Mouse (Mus musculus) right cerebral cortex, adult 2 months (tissue): ENCODE measurements around the gene Nup93.

Experiments
- DNase-seq, 2 experiments: peaks; one replicate each; pipeline ENCODE4 v3.0.0; 2021 to 2022; ENCODE audit warnings: low spot score in 2 of 2

Gene Nup93

DNA sequence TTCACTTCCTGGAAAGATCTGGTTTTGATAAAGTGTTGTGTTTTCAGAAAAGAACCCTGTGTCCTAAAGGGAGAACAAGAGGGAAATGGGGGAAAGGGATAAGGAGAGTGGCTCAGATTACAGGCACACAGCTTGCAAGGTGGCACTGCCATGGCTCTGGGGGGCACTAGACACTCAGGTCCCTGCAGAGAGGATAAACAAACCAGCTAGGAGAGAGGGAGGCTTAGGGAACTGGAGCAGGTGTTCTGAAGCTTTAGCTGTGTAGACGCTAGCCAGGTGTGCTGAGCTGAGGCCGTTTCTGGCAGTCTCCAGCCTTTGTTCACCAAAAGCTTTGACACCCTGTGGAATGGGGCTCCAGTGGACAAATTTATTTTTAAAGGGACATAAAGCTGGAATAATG lies 99.7 kb downstream of the Nup93 start:
- no peak for DNase-seq

DNA sequence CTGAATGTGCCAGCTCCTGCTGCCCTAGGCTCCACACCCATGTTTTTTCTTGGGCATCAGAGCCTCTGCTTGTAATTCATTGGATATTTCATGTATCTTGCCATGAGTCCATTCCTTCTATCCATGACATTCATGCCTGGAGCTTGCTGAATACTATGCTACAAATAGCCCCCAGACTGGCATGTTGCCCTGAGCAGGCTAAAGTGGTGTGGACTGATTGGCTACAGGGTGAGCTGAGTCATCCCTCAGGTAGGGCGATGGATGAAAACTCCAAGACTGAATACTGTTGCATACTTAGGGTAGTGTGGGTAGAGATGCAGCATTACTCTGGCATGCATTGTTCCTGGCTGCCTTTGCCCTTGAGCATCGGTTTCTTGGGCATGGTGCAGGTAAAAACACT lies 102.9 kb downstream of the Nup93 start:
- DNase-seq = no peak

DNA sequence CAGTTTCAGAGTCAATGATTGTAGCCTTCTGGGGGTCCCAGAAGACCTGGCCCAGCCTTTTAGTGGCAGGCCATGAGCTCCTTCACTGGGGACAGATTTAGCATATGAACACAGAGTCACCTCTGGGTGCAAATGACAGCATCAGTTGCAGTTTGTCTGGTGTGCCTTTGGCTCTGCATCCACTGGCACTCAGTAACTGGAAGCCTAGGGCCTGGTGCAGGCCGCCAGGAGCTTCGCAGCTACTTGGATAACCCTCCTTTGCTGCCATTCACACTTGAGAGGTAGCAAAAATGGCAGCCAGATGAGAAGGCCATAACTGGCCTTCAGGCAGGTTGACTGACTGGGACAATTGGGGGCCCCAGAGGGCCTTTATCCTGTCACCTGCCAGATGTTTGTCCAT lies 103.3 kb downstream of the Nup93 start:
- no peak for DNase-seq

DNA sequence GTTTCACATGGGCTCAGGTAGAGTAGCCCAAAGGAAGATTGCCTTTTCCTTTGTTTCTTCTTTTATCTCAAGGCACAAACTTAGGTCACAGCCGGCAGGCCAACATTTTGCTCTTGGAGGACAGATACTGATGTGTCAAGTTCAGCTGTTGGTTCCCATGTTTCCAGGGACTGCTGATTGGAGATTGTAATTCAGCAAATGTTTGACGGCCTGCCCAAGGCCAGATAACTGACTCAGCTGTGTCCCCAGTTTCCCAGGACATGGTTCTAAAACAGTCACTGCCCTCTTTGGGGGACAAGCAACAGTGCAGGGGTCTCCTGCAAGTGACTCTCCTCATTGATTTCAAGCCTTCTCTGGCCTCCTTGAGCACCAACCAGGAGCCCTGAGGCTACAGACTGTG lies 105.7 kb downstream of the Nup93 start:
- no peak for DNase-seq

DNA sequence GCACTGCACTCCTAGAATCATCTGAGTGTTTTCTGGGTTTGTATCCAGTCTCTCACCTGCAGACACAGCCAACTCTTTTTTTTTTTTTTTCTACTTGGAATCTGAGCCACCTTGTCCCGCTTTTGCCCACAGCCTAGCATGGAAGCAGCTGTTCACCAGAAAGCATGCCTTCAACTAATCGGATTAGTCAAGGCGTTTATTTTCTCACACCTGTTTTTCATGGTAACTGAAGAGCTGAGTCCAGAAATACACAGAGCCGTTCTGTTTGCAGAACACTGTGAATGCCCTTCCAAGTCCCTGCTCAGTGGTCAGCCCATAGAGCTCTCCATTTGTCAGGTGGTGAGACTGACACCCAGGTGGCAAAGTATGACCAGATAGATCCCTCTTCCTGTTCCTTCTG lies 107.7 kb downstream of the Nup93 start:
- no peak for DNase-seq

DNA sequence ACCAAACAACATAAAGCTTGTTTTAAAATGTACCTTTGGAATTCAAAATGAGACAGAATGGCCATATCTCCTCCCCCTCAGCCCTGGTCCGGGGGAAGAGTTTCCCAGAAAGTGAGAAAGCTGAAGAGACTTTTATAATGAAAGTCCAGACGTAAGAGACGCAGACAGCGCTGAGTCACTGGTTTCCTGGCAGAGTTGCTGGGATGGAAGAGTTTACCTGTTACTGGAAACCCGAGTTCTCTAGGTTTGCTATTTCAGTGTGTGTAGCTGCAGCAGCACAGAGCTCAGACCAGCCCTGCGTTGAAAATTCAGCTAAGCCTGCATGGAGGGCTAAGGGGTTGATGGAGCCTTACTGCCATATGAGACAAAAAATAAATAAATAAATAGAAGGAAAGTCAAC lies 108.7 kb downstream of the Nup93 start:
- DNase-seq = peak; percentile 41 to 53

DNA sequence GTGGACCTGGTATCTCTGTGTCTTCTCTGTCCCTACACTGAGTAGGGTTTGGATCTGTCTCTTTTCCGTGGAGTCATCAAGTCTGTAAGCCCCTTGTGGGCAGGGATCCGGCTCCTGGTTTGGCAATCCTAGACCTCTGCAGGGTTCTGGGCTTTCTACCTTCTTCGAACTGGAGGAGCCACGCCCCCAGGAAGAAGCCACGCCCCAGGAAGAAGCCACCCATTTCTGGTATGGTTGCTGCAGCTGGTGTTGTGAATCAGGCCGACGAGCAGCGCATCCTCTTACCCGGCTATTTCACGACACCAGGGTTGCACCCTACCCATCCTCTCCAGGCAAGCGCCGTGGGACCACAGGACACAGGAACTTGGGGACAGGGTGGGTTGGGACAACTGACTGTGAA lies 109.7 kb downstream of the Nup93 start:
- DNase-seq = no peak

DNA sequence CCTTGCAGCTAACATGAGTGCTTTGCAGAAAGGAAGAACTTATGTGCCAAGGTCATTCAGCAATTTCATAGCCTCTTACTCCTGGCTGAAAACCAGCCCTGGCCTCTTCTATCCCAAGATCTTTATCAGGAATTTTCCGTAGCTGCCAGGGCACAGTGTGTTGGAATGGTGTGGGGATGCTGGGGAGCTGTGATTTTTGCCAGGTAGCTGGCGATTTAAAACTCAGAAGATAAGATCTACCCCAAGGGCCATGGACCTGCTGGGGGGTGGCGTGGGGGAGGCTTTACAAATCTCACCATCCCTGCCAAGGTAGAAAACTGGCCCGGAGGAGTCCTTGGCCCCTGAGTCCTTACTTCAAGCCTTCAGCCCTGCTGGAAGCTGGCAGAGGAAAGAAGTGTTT lies 111.7 kb downstream of the Nup93 start:
- DNase-seq = no peak

DNA sequence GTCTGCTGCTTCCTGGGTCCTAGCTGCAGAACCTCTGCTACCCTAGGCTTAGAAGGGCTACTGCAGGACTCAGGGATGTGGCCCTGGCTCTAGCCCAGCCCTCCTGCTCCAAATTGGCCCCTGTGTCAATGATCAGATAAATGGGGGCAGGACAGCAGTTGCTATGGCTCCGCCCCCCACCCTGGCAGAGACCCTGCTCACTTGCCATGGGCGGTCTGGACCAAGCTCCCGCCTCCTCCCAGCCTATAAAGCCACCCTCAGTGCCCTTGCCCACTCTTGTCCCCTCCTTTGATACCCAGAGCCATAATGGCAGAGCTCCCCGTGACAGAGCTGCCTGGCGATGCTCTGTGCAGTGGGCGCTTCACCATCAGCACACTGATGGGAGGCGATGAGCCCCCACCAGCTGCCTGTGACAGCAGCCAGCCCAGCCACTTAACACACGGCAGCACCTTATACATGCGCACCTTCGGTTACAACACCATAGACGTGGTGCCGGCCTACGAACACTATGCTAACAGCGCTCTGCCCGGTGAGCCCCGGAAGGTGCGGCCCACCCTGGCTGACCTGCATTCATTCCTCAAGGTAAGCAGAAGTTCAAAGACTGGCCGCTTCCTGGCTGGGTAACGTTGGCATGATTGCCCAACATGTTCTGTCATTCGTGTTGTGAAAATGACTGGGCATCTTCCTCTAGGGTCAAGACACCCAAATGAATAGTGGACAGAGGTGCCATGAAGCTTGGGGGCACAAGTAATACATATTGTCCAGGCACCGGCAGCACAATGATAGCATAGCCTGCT lies 114.8 kb downstream of the Nup93 start, which contains the start of gene Slc12a3:
Gene Slc12a3, plus strand, starts transcription at position 270 of the 797 bp plus-strand sequence.
- DNase-seq = no peak

DNA sequence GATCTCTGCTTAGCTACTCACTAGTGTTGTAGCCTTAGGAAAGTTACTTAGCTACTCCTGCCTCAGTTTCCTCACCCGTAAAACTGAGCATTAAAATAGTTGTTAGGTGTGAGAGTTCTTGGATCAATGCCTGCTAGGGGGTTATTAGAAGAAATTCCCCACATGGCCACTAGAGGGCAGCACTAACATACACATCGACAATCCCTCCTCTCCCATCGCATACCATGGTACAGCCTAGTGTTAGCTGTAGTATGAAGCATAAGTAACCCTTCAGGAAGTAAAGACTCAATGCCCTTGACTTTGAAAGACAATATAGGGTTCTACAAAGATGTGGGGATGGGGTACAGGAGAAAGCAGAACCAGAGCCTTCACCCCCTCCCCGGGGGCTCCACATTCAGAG lies 116.4 kb downstream of the Nup93 start:
- peak; percentile 47 to 56 for DNase-seq

DNA sequence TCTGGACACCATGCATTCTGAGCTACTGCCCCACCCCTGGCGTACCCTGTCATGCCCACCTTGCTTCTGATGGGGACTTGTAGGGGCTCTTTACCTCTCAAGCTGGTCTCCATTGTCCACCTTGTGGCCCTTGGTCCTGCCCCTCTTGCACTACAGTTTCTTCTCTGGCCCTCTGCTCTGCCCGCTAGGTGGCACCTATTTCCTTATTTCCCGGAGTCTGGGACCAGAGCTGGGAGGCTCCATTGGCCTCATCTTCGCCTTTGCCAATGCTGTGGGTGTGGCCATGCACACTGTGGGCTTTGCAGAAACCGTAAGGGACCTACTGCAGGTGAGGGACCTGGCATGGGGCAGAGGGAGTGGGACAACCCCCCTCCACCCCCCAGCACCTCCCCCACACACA lies 119.0 kb downstream of the Nup93 start:
- no peak for DNase-seq

DNA sequence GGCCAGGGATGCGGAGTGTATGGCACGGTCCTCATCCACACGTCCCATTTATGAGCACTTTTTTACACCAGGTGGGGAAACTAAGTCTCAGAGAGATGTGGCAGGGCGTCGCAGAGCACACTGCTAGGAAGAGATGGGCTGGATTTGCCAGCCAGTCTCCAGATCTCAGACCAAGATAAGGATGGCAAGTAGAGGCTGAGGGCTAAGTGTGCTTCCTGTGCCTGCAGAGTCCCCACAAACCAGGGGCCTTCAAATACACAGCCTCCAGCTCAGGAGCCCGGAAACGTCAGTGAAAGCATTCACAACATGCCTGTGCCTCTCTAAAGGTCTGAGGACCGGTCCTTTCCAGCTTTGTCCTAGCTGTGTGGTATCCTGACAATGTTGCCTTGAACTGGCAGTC lies 123.2 kb downstream of the Nup93 start:
- no peak for DNase-seq

DNA sequence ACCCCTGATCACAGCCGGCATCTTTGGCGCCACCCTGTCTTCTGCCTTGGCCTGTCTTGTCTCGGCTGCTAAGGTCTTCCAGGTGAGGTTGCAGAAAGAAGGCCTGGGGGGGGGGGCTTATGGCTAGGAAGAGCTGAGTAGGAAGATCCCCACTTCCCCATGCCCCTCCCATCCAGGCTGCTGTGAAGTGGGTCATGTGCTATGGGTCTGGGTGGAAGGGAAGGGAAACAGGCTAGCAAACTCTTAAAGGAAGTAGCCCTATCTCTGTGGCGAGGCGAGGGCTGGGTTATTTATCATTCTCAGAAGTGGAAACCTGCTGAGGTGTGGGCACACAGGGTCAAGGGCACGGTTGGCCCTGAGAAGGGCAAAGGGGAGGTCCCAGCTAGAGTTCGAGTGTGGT lies 126.4 kb downstream of the Nup93 start:
- no peak for DNase-seq

DNA sequence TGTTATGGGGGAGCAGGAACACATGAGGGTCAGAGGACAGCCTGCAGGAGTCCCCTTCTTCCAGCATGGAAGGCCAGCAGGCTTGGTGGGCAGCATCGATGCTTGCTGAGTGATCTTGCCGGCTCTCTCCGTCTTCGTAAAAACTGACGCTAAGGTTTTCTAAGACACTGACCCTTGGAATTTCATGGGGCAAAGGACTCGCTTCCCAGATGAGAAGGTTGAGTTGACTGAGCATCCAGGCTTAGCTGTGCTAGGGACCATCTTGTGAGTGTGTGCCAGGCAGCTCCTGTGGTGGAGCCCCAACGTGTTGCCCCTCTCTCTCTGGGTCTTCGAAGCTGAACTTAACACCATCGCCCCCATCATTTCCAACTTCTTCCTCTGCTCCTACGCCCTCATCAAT lies 128.3 kb downstream of the Nup93 start:
- no peak for DNase-seq

DNA sequence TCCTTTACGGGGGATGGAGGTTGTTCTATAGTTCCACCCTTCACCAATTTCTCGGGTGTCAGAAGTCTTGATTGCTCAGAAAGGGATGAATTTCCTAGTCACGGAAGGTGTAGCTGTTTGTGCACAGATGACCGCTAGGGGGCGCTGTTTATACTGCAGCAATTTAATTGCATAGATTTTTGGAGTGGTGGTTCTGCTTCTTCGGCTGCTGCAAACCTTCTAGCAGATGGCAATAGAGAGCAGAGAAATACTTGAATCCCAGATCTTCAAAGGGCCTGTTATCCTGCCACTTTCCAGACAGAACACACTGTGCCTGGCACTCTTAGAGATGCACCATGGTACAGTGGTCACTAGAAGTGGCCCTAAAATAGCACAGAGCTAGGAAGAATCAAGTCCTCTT lies 128.9 kb downstream of the Nup93 start:
- peak; percentile 87 to 89 for DNase-seq

DNA sequence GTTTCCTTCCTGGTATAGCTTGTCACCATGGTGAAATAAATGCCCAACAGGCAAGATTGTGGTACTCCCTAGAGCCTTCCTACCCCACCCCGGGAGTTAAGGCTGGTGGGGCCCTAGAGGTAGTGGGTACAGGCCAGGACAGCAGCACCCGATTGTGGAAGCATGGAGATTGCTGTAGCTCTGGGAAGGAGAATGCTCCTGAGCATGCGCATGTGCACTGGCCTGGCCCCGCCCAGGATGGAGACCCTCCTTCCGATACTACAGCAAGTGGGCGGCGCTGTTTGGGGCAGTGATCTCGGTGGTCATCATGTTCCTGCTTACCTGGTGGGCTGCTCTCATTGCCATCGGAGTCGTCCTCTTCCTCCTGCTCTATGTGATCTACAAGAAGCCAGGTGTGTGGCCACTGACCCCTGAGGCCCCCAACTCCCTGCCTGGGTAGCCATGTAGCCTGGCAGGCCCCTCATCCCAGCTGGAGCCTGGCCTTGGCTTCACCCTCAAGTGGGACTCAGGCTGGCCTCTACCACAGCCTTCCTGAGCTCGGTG lies 129.5 kb downstream of the Nup93 start:
- DNase-seq = no peak

DNA sequence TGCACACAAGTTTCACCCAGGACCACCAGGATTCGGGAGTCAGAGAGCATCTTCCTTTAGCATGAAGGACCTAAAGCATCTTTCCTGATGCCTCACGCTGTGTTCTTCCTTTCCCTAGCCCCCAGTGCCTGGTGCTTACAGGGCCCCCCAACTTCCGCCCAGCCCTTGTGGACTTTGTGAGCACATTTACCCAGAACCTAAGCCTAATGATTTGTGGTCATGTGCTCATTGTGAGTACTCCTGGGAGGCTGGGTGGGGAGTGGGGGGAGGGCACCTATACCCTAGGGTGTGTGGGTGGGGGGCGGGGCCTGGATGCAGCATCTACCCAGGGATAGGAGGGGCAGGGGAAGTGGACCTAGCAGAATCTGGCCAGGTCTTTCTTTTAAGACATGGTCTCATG lies 131.3 kb downstream of the Nup93 start:
- DNase-seq = no peak

DNA sequence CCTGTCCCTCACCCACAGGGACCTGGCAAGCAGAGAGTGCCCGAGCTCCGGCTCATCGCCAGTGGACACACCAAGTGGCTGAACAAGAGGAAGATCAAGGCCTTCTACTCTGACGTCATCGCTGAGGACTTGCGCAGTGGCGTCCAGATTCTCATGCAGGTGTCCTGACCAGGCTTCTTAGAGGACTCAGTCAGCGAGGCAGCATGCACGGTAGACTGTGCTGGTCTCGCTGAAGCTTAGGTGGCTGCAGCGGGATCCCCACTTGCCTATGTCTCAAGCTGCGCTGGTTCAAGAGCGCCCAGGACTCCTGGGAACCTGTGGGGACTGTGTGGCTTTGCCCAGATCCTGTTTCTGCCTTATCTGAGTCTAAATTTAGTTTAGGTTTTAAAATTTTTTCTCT lies 131.9 kb downstream of the Nup93 start:
- no peak for DNase-seq

DNA sequence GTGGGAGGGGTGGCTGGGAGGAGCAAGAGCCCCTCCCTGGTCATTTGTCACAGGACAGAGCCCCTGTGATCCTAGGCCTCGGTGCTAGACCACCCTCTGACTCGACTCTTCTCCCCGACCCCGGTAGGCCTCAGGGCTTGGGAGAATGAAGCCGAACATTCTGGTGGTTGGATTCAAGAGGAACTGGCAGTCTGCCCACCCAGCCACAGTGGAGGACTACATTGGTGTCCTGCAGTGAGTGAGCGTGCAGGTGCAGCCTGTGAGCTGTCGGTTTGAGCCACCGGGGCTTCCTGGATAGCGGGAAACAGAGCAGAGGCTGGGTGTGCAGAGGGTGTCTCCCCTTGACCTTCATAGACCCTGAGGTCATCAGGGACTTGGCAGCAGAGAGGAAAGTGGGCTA lies 134.1 kb downstream of the Nup93 start:
- DNase-seq = no peak

DNA sequence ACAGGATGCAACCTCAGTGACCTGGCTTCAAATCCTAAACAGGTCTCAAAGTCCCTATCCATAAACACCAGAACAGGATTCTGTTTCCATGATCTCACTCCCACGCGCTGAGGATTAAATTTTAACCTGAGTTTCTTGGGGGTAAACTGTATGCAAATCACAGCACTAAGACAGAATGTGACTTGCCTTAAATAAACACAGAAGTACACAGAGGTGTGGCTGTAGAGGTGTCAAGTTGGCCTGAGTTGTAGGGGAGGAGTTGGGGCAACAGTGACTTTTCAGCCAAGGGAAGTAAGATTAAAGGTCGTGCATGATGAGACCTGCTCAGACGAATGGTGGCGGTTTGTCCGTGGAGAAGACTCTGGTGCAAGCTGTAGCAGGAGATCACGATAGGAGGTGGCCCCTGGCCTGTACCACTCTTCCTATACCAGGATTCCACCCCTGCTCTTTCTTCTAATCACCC lies 139.7 kb downstream of the Nup93 start:
- no peak for DNase-seq

DNA sequence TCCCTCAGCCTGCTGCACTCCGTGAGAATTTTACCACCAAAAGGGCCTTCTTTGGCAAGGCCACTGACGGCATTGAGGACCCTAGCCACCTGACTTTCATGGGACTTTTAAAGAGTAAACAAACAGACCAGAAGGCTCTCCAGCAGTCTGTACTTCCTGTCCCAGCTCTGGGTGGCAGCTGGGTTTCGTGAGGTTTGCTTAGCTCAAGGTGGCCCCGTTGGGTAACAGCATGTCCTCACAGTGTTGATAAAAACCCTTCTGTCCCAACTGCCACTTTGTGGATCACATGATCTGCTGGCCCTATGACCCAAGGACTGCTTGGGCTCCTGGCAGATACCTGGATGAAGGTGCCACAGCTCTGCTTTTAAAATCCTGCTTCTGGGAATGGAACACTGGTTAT lies 140.2 kb downstream of the Nup93 start:
- no peak for DNase-seq

DNA sequence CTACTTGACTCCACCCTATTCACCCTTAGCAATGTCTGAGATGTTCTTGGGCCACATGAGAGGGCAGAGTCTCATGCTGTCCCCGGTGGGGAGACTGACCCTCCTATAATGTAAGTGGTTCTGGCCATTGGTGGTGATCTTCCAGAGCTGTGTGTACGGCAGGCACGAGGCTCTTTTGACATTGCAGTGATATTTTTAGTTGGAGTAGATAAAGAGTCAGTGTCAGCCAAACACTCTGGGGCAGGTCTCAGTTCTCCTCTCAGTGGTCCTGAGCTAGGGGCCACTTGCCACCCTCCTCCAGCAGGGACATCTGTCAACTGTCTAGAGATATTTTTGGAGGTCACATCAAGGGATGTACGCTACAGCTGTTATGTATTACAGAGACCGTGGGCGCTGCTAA lies 142.9 kb downstream of the Nup93 start:
- no peak for DNase-seq

DNA sequence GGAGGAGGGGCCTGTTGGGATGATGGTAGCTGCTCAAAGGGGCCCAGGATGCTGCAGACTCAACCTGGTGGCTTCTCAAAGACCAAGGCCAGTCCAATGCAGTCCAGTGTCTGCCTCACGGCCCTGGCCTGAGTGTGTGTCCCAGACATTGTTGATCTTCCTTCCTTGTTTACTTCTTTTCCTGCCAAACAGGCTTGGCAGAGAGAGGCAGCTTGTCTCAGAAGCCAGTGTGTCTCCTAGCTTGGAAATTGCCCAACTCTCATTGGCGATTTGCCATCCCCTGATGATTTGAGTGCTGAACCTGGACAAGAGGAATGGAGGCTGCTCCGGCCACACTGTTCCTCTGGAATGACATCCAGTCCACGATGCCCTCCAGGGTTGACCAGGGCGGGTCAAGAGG lies 144.2 kb downstream of the Nup93 start:
- DNase-seq = peak; percentile 47 to 54
